Mouse (Mus musculus) small intestine, adult 2 months (tissue): ENCODE results near the gene Als2.

ENCODE experiments used
- CTCF ChIP-seq: fragments of 200-500 bp; IDR thresholded peaks from 2 replicates; pipeline ENCODE4 v1.5.1; 2012; ENCODE audit warnings: low read depth, mild to moderate bottlenecking, control low read depth, inconsistent platforms, low read length, moderate library complexity, mixed read lengths; ENCODE audit not compliant: insufficient replicate concordance, insufficient read length; ENCODE audit errors: extremely low read depth
- POLR2A ChIP-seq: fragments of 200-500 bp; IDR thresholded peaks from 2 replicates; pipeline ENCODE4 v1.6.1; 2012; ENCODE audit warnings: low read depth, mild to moderate bottlenecking, control low read depth, inconsistent platforms, low read length, moderate library complexity

DNA sequence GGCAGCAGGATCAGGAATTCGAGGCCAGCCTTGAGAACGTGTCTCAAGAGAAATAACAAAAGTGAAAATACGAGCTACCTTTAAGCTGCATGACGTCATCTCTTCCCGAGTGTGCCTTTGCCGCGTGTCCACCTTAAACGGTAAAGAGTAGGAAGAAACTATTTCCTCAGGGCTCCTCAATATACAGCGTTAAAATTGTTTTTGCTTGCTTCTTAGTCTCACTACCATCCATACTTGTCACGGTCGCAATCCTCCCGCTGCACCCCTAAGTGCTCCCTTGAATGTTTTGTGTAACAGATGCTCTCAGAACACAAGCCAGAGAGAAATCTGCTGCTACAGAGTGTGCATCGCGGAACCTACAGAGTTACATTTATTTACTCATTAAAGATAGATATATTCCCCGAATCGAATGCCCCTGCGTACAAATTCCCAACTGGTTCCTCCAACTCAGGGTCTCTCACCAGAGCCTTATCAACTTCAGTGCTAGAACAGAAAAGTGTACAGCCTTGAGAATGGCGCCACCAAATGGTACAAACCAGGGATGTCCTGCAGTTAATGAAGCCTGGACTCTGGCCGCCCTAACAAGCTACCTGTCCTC lies 682 bp upstream of the Als2 start:
- TF ChIP-seq POLR2A = no peak
- TF ChIP-seq CTCF = peak; percentile 60; the same call in 1 of the 2 replicates
